Mouse (Mus musculus) cerebellum, adult 2 months (tissue): ENCODE data around the gene Dmrtb1.

ENCODE experiments used
- CTCF ChIP-seq: fragments of 200-500 bp; IDR thresholded peaks from 2 replicates; pipeline ENCODE4 v1.5.1; 2011; ENCODE audit warnings: low read depth, mild to moderate bottlenecking, control low read depth, low read length, moderate library complexity, borderline replicate concordance; ENCODE audit not compliant: insufficient read depth
- POLR2A ChIP-seq: fragments of 200-500 bp; IDR thresholded peaks from 2 replicates; pipeline ENCODE4 v1.6.1; 2011; ENCODE audit warnings: low read length, control low read depth, borderline replicate concordance; ENCODE audit not compliant: insufficient read depth

- TF ChIP-seq POLR2A (no peak), CTCF (peak; percentile 35)
These were observed 20.2 kb upstream of the Dmrtb1 start for GRCm38 (mm10) chr4:107704185-107704584.
